Mouse (Mus musculus) C2C12 (cell line): Measurements from ENCODE around the gene Bcam. TPM values are rescaled to one million over a fixed set of nuclear protein-coding genes. Genes with fewer than 3 reads are reported as not detected.

Experiments
- H3K27me3 ChIP-seq: one replicate; pipeline ENCODE4 v1.6.1; 2011; ENCODE audit not compliant: control insufficient read depth, insufficient read depth, insufficient read length
- H3K36me3 ChIP-seq: one replicate; pipeline ENCODE4 v1.6.1; 2011; ENCODE audit not compliant: control insufficient read depth, insufficient read depth
- H3K4me3 ChIP-seq: one replicate; pipeline ENCODE4 v1.5.1; 2011; ENCODE audit warnings: mild to moderate bottlenecking, control low read depth; ENCODE audit not compliant: poor library complexity, insufficient read depth, severe bottlenecking
- H3K79me2 ChIP-seq: one replicate; pipeline ENCODE4 v1.6.1; 2011; ENCODE audit not compliant: control insufficient read depth, insufficient read depth
- H3K79me3 ChIP-seq: one replicate; pipeline ENCODE4 v1.6.1; 2011; ENCODE audit warnings: low read depth, control low read depth
- H3ac ChIP-seq: one replicate; pipeline ENCODE3; 2011; ENCODE audit warnings: low read depth; ENCODE audit not compliant: control insufficient read depth, insufficient read length
- CEBPB ChIP-seq: IDR thresholded peaks from one replicate; pipeline ENCODE4 v1.6.1; 2011; ENCODE audit warnings: low read depth, mild to moderate bottlenecking, control low read depth, moderate library complexity
- CTCF ChIP-seq: IDR thresholded peaks from one replicate; pipeline ENCODE4 v1.5.1; 2011; ENCODE audit not compliant: control insufficient read depth, insufficient read depth, insufficient read length
- FOSL1 ChIP-seq: IDR thresholded peaks from one replicate; pipeline ENCODE4 v1.8.0; 2011; ENCODE audit warnings: mild to moderate bottlenecking, low read length; ENCODE audit not compliant: poor library complexity, insufficient read depth, severe bottlenecking
- MAX ChIP-seq: IDR thresholded peaks from one replicate; pipeline ENCODE4 v1.6.1; 2011; ENCODE audit warnings: mild to moderate bottlenecking, control low read depth
- MYOD1 ChIP-seq: IDR thresholded peaks from one replicate; pipeline ENCODE4 v1.6.1; 2011; ENCODE audit warnings: low read depth; ENCODE audit not compliant: control insufficient read depth, insufficient read length
- MYOG ChIP-seq: IDR thresholded peaks from one replicate; pipeline ENCODE4 v1.6.1; 2011; ENCODE audit not compliant: control insufficient read depth, insufficient read length; ENCODE audit errors: extremely low read depth
- USF1 ChIP-seq: IDR thresholded peaks from one replicate; pipeline ENCODE4 v1.6.1; 2011; ENCODE audit warnings: low read depth, mild to moderate bottlenecking, control low read depth, moderate library complexity
- polyA plus RNA-seq: library from polyadenylated mRNA; unstranded; fragments of >200 nt; fragmentation: generic; extraction: Trizol; gene quantifications from one replicate; pipeline ENCODE4 v1.2.1, GENCODE M21; 2012; ENCODE audit warnings: missing spikeins

Bcam gene
- polyA plus RNA-seq, 1 experiment: 1.7 TPM

- Histone ChIP-seq H3K79me3 (peaks cover 26% of the 10 kb centered on the region), H3K79me2 (peaks cover 46% of the 10 kb centered on the region), H3ac (no peak overlapping the region), H3K4me3 (no peak overlapping the region), H3K27me3 (no peaks in the 10 kb centered on the region), H3K36me3 (peaks cover 40% of the 10 kb centered on the region)
- TF ChIP-seq MAX (no peak), MYOD1 (no peak), USF1 (no peak), CTCF (no peak)
Observed at GRCm38 (mm10) chr7:19713598-19713997, 57.2 kb downstream of the Bcam start.

GRCm38 (mm10) chr7:19713196-19713595 is 57.6 kb downstream of the Bcam start:
- peaks cover 46% of the 10 kb centered on the region for H3K79me2 ChIP-seq
- peaks cover 42% of the 10 kb centered on the region for H3K36me3 ChIP-seq
- TF ChIP-seq CEBPB: no peak
- peak; percentile 1 for TF ChIP-seq CTCF
- no peaks in the 10 kb centered on the region for H3K27me3 ChIP-seq
- peaks cover 26% of the 10 kb centered on the region for H3K79me3 ChIP-seq
- no peak overlapping the region for H3K4me3 ChIP-seq
- H3ac ChIP-seq: no peak overlapping the region

GRCm38 (mm10) chr7:19712414-19712813 is 58.4 kb downstream of the Bcam start:
- no peaks in the 10 kb centered on the region for H3K27me3 ChIP-seq
- H3K79me2 ChIP-seq: peaks cover 46% of the 10 kb centered on the region
- no peak overlapping the region for H3K4me3 ChIP-seq
- no peak overlapping the region for H3ac ChIP-seq
- peaks cover 44% of the 10 kb centered on the region for H3K36me3 ChIP-seq
- H3K79me3 ChIP-seq: peaks cover 26% of the 10 kb centered on the region
- no peak for TF ChIP-seq MYOD1
- no peak for TF ChIP-seq FOSL1
- no peak for TF ChIP-seq CTCF
- no peak for TF ChIP-seq MAX
- TF ChIP-seq CEBPB: no peak
- no peak for TF ChIP-seq USF1
- no peak for TF ChIP-seq MYOG

GRCm38 (mm10) chr7:19710650-19711049 is 60.2 kb downstream of the Bcam start:
- peaks cover 50% of the 10 kb centered on the region for H3K36me3 ChIP-seq
- no peak overlapping the region for H3K4me3 ChIP-seq
- no peak overlapping the region for H3ac ChIP-seq
- TF ChIP-seq USF1 (no peak), CTCF (no peak), MYOG (no peak), MAX (no peak)
- H3K79me2 ChIP-seq: peaks cover 46% of the 10 kb centered on the region
- no peaks in the 10 kb centered on the region for H3K27me3 ChIP-seq
- peaks cover 26% of the 10 kb centered on the region for H3K79me3 ChIP-seq

Other genes with a start within 250 kb of the Bcam start
- gene Ppp1r37, start 207.9 kb downstream of the Bcam start, polyA plus RNA-seq: 32.6 TPM
- 1.9 TPM for gene Zfp296, start 193.7 kb downstream of the Bcam start, polyA plus RNA-seq
- gene Gemin7, start 193.4 kb downstream of the Bcam start, polyA plus RNA-seq: 136 TPM
- gene Clasrp, start 166.5 kb downstream of the Bcam start, polyA plus RNA-seq: 19.0 TPM
- 11.1 TPM for gene Relb, start 141.6 kb downstream of the Bcam start, polyA plus RNA-seq
- 95.7 TPM for gene Clptm1, start 106.0 kb downstream of the Bcam start, polyA plus RNA-seq
- gene Apoc2, start 93.1 kb downstream of the Bcam start, polyA plus RNA-seq: not detected
- not detected for gene Gm44805, start 89.6 kb downstream of the Bcam start, polyA plus RNA-seq
- gene Apoc4, start 89.5 kb downstream of the Bcam start, polyA plus RNA-seq: not detected
- not detected for gene Apoc1, start 78.4 kb downstream of the Bcam start, polyA plus RNA-seq
- gene Apoe, start 71.8 kb downstream of the Bcam start, polyA plus RNA-seq: 2.0 TPM
- 218 TPM for gene Tomm40, start 55.6 kb downstream of the Bcam start, polyA plus RNA-seq
- gene Nectin2, start 20.5 kb downstream of the Bcam start, polyA plus RNA-seq: 26.7 TPM
- gene Cblc, start 25.8 kb upstream of the Bcam start, polyA plus RNA-seq: not detected
- 7.8 TPM for gene Bcl3, start 51.8 kb upstream of the Bcam start, polyA plus RNA-seq
- gene Gm19345, start 81.0 kb upstream of the Bcam start, polyA plus RNA-seq: not detected
- gene Ceacam16, start 90.3 kb upstream of the Bcam start, polyA plus RNA-seq: not detected
- gene Ceacam19, start 116.9 kb upstream of the Bcam start, polyA plus RNA-seq: not detected
- gene Pvr, start 150.1 kb upstream of the Bcam start, polyA plus RNA-seq: 16.5 TPM
- gene Igsf23, start 179.7 kb upstream of the Bcam start, polyA plus RNA-seq: 0.06 TPM
- not detected for gene Ceacam20, start 194.4 kb upstream of the Bcam start, polyA plus RNA-seq
- not detected for gene Nlrp9b, start 220.4 kb upstream of the Bcam start, polyA plus RNA-seq